Mouse (Mus musculus) testis, adult 2 months (tissue): ENCODE measurements around the gene Gabrg3. TPM values are rescaled to one million over a fixed set of nuclear protein-coding genes. Genes with fewer than 3 reads are reported as not detected.

Experiments used
- H3K27ac ChIP-seq: fragments of 200-500 bp; 2 replicates; pipeline ENCODE4 v1.5.1; 2012; ENCODE audit warnings: low read depth, low read length; ENCODE audit not compliant: control insufficient read depth, insufficient read depth
- H3K27me3 ChIP-seq: fragments of 200-500 bp; 2 replicates; pipeline ENCODE4 v1.6.1; 2012; ENCODE audit warnings: mild to moderate bottlenecking, low read length, moderate library complexity; ENCODE audit not compliant: control insufficient read depth, insufficient read depth
- H3K36me3 ChIP-seq: fragments of 200-500 bp; 2 replicates; pipeline ENCODE4 v1.6.1; 2012; ENCODE audit warnings: mild to moderate bottlenecking, low read length; ENCODE audit not compliant: control insufficient read depth, insufficient read depth
- H3K4me1 ChIP-seq: fragments of 200-500 bp; 2 replicates; pipeline ENCODE4 v1.6.1; 2012; ENCODE audit warnings: low read length; ENCODE audit not compliant: control insufficient read depth, insufficient read depth
- H3K4me3 ChIP-seq: fragments of 200-500 bp; 2 replicates; pipeline ENCODE4 v1.5.1; 2012; ENCODE audit warnings: low read depth, mild to moderate bottlenecking, low read length, moderate library complexity, mixed read lengths; ENCODE audit not compliant: control insufficient read depth
- CTCF ChIP-seq: fragments of 200-500 bp; IDR thresholded peaks from 2 replicates; pipeline ENCODE4 v1.5.1; 2012; ENCODE audit warnings: low read depth, mild to moderate bottlenecking, inconsistent platforms, low read length, moderate library complexity; ENCODE audit not compliant: control insufficient read depth, insufficient read depth, insufficient replicate concordance
- POLR2A ChIP-seq: fragments of 200-500 bp; IDR thresholded peaks from 2 replicates; pipeline ENCODE4 v1.6.1; 2012; ENCODE audit warnings: low read depth, mild to moderate bottlenecking, inconsistent platforms, low read length, moderate library complexity; ENCODE audit not compliant: control insufficient read depth
- polyA plus RNA-seq: library from polyadenylated mRNA; depleted of rRNA; stranded (reverse); fragments of >200 nt; gene quantifications from 2 replicates; pipeline ENCODE4 v1.2.3, GENCODE M21; 2012; rRNA removed

Gabrg3 gene
- 0.72 and 0.73 TPM in 2 replicates for polyA plus RNA-seq

DNA sequence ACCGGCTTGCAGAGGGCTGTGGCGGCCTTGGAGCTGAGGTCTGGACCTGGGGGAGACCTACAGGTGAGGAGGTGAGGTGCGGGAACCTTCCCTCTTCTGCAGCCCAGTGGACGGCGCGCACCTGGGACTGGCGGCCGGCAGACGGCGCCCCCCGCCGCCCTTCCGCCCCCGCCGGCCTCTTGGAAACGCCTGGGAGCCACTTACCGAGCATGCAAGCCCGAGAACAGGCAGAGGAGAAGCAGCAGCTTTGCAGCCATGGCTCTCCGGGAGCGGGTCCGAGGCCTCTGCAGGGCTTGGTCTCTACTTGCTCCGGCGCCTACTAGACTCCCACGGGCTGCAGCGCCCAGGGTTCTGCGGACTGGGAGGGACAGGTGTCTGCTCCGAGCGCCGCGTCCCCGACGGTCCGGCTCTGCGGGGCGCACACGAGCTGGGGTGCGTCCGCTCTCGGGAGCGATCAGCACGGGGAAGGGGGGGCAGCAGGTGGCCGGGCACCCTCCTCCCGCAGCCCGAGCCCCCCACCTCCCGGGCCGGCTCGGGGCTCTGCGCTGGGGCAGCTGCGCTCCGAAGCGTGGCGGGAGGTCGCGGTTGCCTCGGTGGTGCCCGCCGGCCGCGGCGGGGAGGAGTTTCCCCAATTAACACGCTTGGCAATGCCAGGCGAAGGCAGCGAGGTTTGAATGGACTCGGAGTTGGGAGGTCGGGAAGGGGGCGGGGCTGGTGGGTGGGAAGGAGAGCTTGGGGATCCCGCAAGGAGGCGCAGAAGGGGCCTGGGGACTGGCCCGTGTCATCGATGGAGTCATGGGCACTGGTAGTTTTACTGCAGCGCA lies at the start of gene Gabrg3:
TSS of gene Gabrg3 (minus strand) at position 672 of the 824 bp plus-strand sequence.
- H3K27me3 ChIP-seq: no peaks in the 10 kb centered on the region
- no peak for TF ChIP-seq POLR2A
- TF ChIP-seq CTCF: no peak
- peak within 1 kb of the TSS; percentile 10 for H3K4me3 ChIP-seq
- H3K27ac ChIP-seq: no peak within 1 kb of the TSS
- H3K36me3 ChIP-seq: no peaks in the 10 kb centered on the region
- no peaks in the 10 kb centered on the region; the same call in 1 of the 2 replicates for H3K4me1 ChIP-seq

DNA sequence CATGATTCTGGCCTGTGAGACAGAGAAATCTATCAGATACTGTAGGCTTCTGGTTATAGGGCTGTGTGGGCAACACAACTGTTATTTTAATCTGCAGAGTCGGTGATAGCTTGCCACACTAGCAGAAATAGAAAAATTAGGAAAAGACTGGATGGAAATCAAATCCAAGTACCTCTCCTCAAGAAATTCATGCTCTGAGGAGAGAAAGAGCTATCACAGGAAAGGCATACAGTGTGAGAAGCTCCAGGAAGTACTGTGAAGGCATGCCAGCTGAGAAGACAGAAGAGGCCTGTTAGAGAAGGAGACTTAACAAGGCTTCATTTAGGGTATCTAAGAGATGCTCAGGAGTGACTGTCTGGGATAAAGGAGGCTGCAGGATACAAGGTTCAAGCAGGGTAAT lies 35.7 kb upstream of the Gabrg3 start:
- Histone ChIP-seq H3K36me3 (no peaks in the 10 kb centered on the region), H3K4me3 (no peak overlapping the region), H3K27me3 (no peaks in the 10 kb centered on the region), H3K4me1 (no peaks in the 10 kb centered on the region), H3K27ac (no peak overlapping the region)
- TF ChIP-seq POLR2A (no peak), CTCF (no peak)

- no peaks in the 10 kb centered on the region for H3K36me3 ChIP-seq
- H3K4me3 ChIP-seq: no peak overlapping the region
- no peak for TF ChIP-seq CTCF
- TF ChIP-seq POLR2A: no peak
- H3K27me3 ChIP-seq: no peaks in the 10 kb centered on the region
- H3K27ac ChIP-seq: no peak overlapping the region
- no peaks in the 10 kb centered on the region for H3K4me1 ChIP-seq
These were observed 34.1 kb upstream of the Gabrg3 start for GRCm38 (mm10) chr7:57421044-57421443.

DNA sequence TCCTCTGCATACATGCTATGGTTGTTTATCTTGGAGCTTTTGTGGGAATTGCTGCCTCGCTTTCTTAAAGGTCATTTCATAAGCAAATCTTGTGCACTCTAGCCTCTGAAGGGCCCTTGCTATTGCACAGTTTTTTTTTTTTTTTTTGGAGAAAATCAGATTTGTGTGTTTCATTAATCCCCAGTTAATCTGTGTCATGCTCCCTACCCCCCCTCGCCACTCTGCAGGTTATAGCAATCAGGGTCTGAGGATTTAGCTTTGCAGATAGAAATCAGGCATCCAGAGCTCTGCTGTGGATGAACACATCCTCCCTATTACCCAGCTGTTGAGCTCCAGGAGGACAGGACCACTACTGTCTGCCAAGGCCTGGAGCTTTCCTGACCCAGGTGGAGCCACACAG lies 32.4 kb upstream of the Gabrg3 start, which contains the start of gene Gabrb3:
TSS of gene Gabrb3 (plus strand) at position 301 of the 400 bp plus-strand sequence.
- Histone ChIP-seq H3K27ac (no peak within 1 kb of the TSS), H3K4me3 (no peak within 1 kb of the TSS), H3K27me3 (no peaks in the 10 kb centered on the region), H3K4me1 (no peaks in the 10 kb centered on the region), H3K36me3 (no peaks in the 10 kb centered on the region)
- no peak for TF ChIP-seq CTCF
- TF ChIP-seq POLR2A: no peak

GRCm38 (mm10) chr7:57412896-57413295 lies 25.9 kb upstream of the Gabrg3 start:
- H3K27ac ChIP-seq: no peak overlapping the region
- no peaks in the 10 kb centered on the region for H3K36me3 ChIP-seq
- H3K4me1 ChIP-seq: no peaks in the 10 kb centered on the region
- TF ChIP-seq POLR2A (no peak), CTCF (no peak)
- no peak overlapping the region for H3K4me3 ChIP-seq
- no peaks in the 10 kb centered on the region for H3K27me3 ChIP-seq

DNA sequence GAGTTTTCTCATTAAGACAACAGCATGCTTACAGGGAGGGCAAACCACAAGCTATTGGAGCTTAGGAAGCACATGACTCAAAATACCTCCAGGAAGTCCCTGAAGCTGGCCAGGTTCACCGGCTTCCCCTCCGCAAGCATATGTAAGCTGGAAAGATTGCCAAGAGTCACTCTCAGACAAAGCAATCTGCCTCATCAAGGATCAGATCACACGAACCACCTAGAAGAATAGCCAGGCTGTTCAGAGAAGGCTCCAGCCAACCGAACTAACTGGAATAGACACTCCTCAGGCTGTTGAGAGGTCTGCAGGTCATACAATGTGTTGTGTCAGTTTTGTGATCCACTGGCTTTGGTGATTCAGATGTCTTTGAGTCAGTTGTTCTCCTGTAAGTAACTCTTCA lies 24.2 kb upstream of the Gabrg3 start:
- TF ChIP-seq POLR2A (no peak), CTCF (no peak)

GRCm38 (mm10) chr7:57393551-57393950 lies 6.6 kb upstream of the Gabrg3 start:
- H3K4me3 ChIP-seq: no peak overlapping the region
- H3K27me3 ChIP-seq: no peaks in the 10 kb centered on the region
- no peaks in the 10 kb centered on the region for H3K36me3 ChIP-seq
- no peak overlapping the region for H3K27ac ChIP-seq
- no peak for TF ChIP-seq CTCF
- no peak for TF ChIP-seq POLR2A
- no peaks in the 10 kb centered on the region for H3K4me1 ChIP-seq

More for the DNA sequence above, 24.2 kb upstream of the Gabrg3 start:
- H3K27me3 ChIP-seq: no peaks in the 10 kb centered on the region
- no peak overlapping the region for H3K4me3 ChIP-seq
- no peak overlapping the region for H3K27ac ChIP-seq
- no peaks in the 10 kb centered on the region for H3K36me3 ChIP-seq
- no peaks in the 10 kb centered on the region for H3K4me1 ChIP-seq
